Mouse (Mus musculus) liver, embryonic 14.5 days (tissue): ENCODE data around the gene Uqcr11.

ENCODE experiments used
- CTCF ChIP-seq: IDR thresholded peaks from 2 replicates; pipeline ENCODE4 v1.5.1; 2016; ENCODE audit warnings: antibody characterized with exemption, low read depth, control low read depth
- EP300 ChIP-seq: IDR thresholded peaks from 2 replicates; pipeline ENCODE4 v1.6.1; 2016; ENCODE audit warnings: antibody characterized with exemption, low read depth

DNA sequence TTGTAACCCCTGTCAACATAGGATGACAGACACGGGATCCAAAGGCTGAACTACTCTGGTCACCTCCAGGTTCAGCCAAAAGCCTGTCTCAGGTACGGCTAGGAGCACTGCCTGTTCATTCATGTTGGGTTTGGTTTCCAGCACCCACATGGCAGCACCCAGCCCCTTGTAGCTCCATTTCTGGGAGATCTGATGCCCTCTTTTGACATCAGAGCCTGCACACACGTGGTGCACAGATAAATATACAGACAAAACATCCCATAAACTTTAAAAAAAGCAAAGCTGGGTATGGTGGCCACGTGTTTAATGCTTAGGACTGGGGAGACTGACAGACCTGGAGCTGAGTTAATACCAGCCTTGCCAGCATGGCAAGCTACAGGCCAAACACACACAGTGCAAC, 1.3 kb upstream of the Uqcr11 start:
- no peak for TF ChIP-seq CTCF
- TF ChIP-seq EP300 = no peak
